Mouse (Mus musculus) heart, embryonic 13.5 days (tissue): Measurements from ENCODE around the gene Drc1. TPM values are rescaled to one million over a fixed set of nuclear protein-coding genes. Genes with fewer than 3 reads are reported as not detected.

Experiments used
- ATAC-seq: fragments of 200-750 bp; cut with Nextera tagmentation; 2 replicates; pipeline ENCODE4 v1.8.0; 2017; ENCODE audit warnings: moderate TSS enrichment; ENCODE audit not compliant: insufficient number of reproducible peaks, low FRiP score, low TSS enrichment; ENCODE audit errors: extremely low read depth
- H3K27ac ChIP-seq: fragments of 300-500 bp; sonication (generic); replicated peaks from 2 replicates; pipeline ENCODE4 v1.5.1; 2015; ENCODE audit warnings: moderate library complexity, mild to moderate bottlenecking, inconsistent platforms
- H3K27me3 ChIP-seq: fragments of 300-500 bp; sonication (generic); replicated peaks from 2 replicates; pipeline ENCODE4 v1.6.1; 2015; ENCODE audit warnings: mild to moderate bottlenecking, inconsistent platforms
- H3K36me3 ChIP-seq: fragments of 300-500 bp; sonication (generic); 2 replicates; pipeline ENCODE4 v1.6.1; 2015; ENCODE audit warnings: mild to moderate bottlenecking, inconsistent platforms
- H3K4me1 ChIP-seq: fragments of 300-500 bp; sonication (generic); 2 replicates; pipeline ENCODE4 v1.6.1; 2015; ENCODE audit warnings: inconsistent platforms
- H3K4me2 ChIP-seq: fragments of 300-500 bp; sonication (generic); 2 replicates; pipeline ENCODE4 v1.6.1; 2015; ENCODE audit warnings: inconsistent platforms, mild to moderate bottlenecking, moderate library complexity
- H3K4me3 ChIP-seq: fragments of 300-500 bp; sonication (generic); 2 replicates; pipeline ENCODE4 v1.5.1; 2015; ENCODE audit warnings: moderate library complexity, mild to moderate bottlenecking, inconsistent platforms
- H3K9ac ChIP-seq: fragments of 300-500 bp; sonication (generic); 2 replicates; pipeline ENCODE4 v1.6.1; 2015; ENCODE audit warnings: inconsistent platforms, mild to moderate bottlenecking, moderate library complexity
- H3K9me3 ChIP-seq: fragments of 300-500 bp; sonication (generic); 2 replicates; pipeline ENCODE4 v1.6.1; 2016; ENCODE audit warnings: inconsistent platforms
- WGBS: fragments of 180-500 bp; shearing (Covaris S2); methylation state at CpG from one replicate; pipeline ENCODE4 v1.1.7; 2015; ENCODE audit warnings: mixed read lengths; 5-methylcytosine and 5-hydroxymethylcytosine counted together
- polyA plus RNA-seq: library from polyadenylated mRNA; unstranded; fragments of >200 nt; fragmentation: Nextera tagmentation; extraction: Ambion mirVana; gene quantifications from 2 replicates; pipeline ENCODE4 v1.2.1, GENCODE M21; 2015

Drc1 gene
- polyA plus RNA-seq: 0.05 and 0.11 TPM in 2 replicates

DNA sequence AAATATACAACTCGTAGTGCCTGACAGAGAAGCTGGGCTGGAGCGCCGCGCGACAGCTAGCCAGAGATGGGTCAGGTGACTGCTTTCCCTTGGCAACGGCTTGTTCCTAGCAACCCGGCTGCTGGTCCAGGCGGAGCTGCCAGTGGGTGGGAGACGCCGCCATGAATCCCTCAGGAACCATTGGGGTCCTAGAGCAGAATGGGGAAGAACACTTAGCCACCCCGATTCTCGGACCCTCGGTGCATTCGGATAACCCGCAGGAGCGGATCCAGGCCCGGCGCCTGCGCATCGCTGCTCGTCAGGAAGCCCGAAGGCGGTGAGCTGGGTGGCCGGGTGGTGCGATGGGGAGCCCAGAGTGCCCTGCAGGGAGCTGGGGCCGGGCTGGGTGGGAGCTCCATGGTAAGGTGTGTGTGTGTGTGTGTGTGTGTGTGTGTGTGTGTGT is at the start of gene Drc1:
TSS of gene Drc1 (plus strand) at position 98 of the 442 bp plus-strand sequence.
- no peak within 1 kb of the TSS for H3K27ac ChIP-seq
- H3K4me1 ChIP-seq: no peaks in the 10 kb centered on the region
- peak within 1 kb of the TSS; percentile 51 for H3K4me3 ChIP-seq
- 11% methylated on average over 26 of the region's 26 CpGs for WGBS
- peaks cover 14% of the 10 kb centered on the region for H3K27me3 ChIP-seq
- no peak for ATAC-seq
- peak within 1 kb of the TSS; percentile 70 for H3K9ac ChIP-seq
- peaks cover 11% of the 10 kb centered on the region for H3K9me3 ChIP-seq
- peak within 1 kb of the TSS; percentile 75 for H3K4me2 ChIP-seq
- H3K36me3 ChIP-seq: no peaks in the 10 kb centered on the region

- Histone ChIP-seq H3K36me3 (peaks cover 11% of the 10 kb centered on the region), H3K4me2 (peak overlapping the region; percentile 89), H3K9me3 (peaks cover 5% of the 10 kb centered on the region; the same call in 1 of the 2 replicates), H3K27ac (peak overlapping the region; percentile 65), H3K4me3 (peak overlapping the region; percentile 84), H3K9ac (peak overlapping the region; percentile 82), H3K4me1 (peaks cover 39% of the 10 kb centered on the region), H3K27me3 (no peaks in the 10 kb centered on the region)
- 55% methylated on average over 16 of the region's 16 CpGs for WGBS
- no peak for ATAC-seq
Observed at GRCm38 (mm10) chr5:30231891-30232270, 49.3 kb upstream of the Drc1 start.

DNA sequence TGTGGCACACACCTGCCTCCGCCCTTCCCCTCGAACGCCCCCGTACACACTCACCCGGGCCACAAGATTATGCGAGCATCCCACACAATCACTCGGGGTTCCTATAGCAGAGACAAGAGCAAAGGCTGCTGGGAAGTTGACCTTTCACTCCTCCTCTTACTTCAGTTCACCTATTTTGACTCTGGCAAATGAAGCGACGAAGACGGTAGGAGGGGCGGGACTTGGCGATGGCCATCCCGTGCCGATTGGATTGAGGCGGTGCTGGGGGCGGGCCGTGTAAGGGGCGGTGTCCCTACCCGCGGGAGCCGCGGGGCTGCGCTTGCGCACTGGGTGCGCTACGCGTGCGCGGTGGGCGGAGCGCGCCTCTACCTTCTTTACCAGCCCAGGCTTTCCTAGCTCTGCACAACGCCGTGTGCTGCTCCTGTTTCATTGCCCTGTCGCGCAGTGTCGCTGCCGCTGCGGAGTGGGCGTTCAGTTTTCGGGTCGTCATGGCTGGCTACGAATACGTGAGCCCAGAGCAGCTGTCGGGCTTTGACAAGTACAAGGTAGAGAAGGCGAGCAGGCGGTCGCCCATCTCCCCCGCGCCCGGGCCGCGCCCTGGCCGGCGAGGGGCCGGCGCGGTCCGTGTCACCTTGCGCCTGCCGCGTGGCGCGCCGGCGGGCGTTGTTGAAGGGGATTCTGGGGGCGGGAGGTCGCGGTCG is 48.8 kb upstream of the Drc1 start, which contains the start of gene Selenoi:
TSS of gene Selenoi (plus strand) at position 311 of the 701 bp plus-strand sequence.
- peak within 1 kb of the TSS; percentile 95 for H3K27ac ChIP-seq
- H3K4me2 ChIP-seq: peak within 1 kb of the TSS; percentile 89
- H3K36me3 ChIP-seq: peaks cover 11% of the 10 kb centered on the region
- H3K4me3 ChIP-seq: peak within 1 kb of the TSS; percentile 84
- peaks cover 42% of the 10 kb centered on the region for H3K4me1 ChIP-seq
- peaks cover 5% of the 10 kb centered on the region; the same call in 1 of the 2 replicates for H3K9me3 ChIP-seq
- peak within 1 kb of the TSS; percentile 92 for H3K9ac ChIP-seq
- 2% methylated on average over 71 of the region's 71 CpGs for WGBS
- H3K27me3 ChIP-seq: no peaks in the 10 kb centered on the region
- peak; percentile 100 for ATAC-seq

DNA sequence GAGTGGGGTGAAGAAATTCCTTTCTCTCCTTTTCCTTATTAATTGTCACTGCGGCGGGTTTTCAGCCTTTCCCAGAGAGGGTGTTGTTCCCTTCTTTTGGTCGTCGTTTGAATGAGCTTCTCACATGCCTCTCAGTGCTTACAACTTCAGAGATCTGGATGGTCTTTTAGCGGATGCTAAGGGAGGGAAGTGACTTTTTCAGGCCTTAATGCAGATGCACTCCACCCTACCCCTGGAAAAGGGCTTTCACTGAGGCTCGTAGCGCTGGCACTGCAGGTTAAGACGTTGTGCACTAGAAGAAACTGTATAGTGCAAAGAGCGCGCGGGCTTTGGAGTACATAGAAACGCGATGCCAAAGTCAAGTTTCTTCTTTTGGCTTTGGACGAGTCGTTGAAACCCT is 48.1 kb upstream of the Drc1 start:
- Histone ChIP-seq H3K4me1 (peaks cover 42% of the 10 kb centered on the region), H3K9ac (peak overlapping the region; percentile 92), H3K4me3 (peak overlapping the region; percentile 84), H3K27ac (peak overlapping the region; percentile 95), H3K4me2 (peak overlapping the region; percentile 89), H3K36me3 (peaks cover 11% of the 10 kb centered on the region), H3K9me3 (peaks cover 5% of the 10 kb centered on the region; the same call in 1 of the 2 replicates), H3K27me3 (no peaks in the 10 kb centered on the region)
- no peak for ATAC-seq
- WGBS: 2% methylated on average over 15 of the region's 15 CpGs

DNA sequence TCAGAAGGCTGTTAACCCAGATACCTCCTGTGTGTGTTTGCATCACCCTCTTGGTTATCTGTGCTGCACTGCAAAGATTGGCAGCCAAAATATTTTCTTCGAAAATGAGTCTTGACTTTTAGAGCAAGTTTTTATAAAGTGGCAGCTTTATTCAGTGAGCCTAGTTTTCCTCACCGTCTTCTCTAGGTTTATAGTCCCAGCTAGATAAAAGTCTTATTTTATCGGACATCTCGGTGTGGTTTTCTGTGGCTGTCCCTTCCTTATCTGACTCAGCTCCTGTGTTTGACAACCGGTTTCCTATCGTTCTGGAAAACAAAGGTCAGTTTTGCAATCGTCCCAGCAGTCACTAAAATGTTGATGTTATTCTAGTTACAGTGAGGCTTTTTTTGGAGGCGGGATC is 47.2 kb upstream of the Drc1 start:
- Histone ChIP-seq H3K27ac (no peak overlapping the region), H3K36me3 (peaks cover 14% of the 10 kb centered on the region), H3K4me2 (peak overlapping the region; percentile 89), H3K4me1 (peaks cover 48% of the 10 kb centered on the region), H3K9ac (peak overlapping the region; percentile 92), H3K4me3 (peak overlapping the region; percentile 84), H3K27me3 (no peaks in the 10 kb centered on the region), H3K9me3 (peaks cover 5% of the 10 kb centered on the region; the same call in 1 of the 2 replicates)
- 24% methylated on average over 8 of the region's 8 CpGs for WGBS
- ATAC-seq: no peak

DNA sequence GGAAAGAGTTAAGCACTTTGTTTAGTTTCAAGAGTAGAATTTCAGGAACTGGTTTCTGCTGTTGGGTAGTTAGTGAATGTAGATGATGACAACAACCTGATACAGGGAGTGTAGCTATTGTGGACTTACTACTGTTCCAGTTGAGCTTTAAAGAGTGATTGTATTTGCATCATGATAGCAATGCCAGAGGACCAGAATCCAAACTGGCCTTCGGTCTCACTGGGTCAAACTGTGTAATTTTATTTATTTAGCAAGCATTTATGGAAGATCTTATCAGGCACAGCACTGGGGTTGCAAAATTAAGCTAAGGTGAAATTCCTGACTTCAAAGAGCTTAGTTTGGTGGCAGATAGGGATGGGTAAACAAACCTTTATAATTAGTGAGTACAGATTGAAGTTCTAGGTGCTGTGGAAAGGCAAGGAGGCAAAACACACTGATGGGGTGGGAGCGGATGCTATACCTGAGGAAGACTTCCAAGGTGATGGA is 45.5 kb upstream of the Drc1 start:
- no peak overlapping the region for H3K27ac ChIP-seq
- WGBS: 90% methylated on average over 2 of the region's 2 CpGs
- peaks cover 9% of the 10 kb centered on the region; the same call in 1 of the 2 replicates for H3K36me3 ChIP-seq
- no peak overlapping the region for H3K4me2 ChIP-seq
- no peak for ATAC-seq
- no peaks in the 10 kb centered on the region for H3K9me3 ChIP-seq
- peaks cover 52% of the 10 kb centered on the region for H3K4me1 ChIP-seq
- H3K4me3 ChIP-seq: no peak overlapping the region
- no peak overlapping the region for H3K9ac ChIP-seq
- no peaks in the 10 kb centered on the region for H3K27me3 ChIP-seq

DNA sequence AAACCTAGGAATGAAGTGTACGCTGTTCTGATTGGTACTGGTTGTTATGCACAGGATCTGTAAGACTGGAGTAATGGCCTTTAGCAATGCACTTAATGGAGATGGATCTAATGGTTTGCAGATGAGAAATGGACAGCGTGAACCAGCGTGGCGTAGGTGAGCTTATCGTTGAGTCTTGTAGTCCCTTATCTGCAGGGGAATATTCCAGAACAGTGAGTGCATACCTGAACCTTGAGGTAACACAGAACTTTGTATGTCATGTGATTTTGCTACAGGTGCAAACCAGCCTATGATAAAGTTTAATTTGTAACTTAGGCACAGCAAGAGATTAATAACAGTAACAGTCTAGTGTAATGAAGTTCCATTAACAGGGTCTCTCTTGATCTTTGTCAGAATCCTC is 42.7 kb upstream of the Drc1 start:
- no peak for ATAC-seq
- no peak overlapping the region for H3K4me3 ChIP-seq
- no peak overlapping the region for H3K9ac ChIP-seq
- peaks cover 5% of the 10 kb centered on the region; the same call in 1 of the 2 replicates for H3K36me3 ChIP-seq
- H3K4me1 ChIP-seq: peaks cover 69% of the 10 kb centered on the region
- H3K27ac ChIP-seq: no peak overlapping the region
- no peaks in the 10 kb centered on the region for H3K27me3 ChIP-seq
- WGBS: 90% methylated on average over 5 of the region's 5 CpGs
- H3K9me3 ChIP-seq: no peaks in the 10 kb centered on the region
- no peak overlapping the region for H3K4me2 ChIP-seq

DNA sequence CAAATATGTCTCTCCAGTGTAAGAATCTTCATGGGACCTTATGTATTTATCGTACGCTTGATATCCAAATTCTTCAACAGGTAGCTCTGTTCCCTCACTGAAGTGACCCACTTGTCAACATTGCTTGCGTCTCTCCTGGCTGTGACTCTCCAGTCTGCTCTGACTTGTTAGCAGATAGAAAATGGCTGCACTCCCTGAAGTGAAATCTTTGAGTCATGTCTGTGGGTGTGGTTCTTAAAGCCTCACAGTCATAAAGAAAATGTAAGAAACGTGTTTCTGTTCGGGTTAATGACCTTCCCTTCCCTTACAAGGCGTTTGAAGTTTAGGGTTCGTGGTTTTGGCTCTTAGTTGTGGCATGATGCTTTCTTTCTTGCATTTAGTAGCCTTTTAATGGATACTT is 40.6 kb upstream of the Drc1 start:
- H3K27ac ChIP-seq: no peak overlapping the region
- WGBS: 83% methylated on average over 7 of the region's 7 CpGs

DNA sequence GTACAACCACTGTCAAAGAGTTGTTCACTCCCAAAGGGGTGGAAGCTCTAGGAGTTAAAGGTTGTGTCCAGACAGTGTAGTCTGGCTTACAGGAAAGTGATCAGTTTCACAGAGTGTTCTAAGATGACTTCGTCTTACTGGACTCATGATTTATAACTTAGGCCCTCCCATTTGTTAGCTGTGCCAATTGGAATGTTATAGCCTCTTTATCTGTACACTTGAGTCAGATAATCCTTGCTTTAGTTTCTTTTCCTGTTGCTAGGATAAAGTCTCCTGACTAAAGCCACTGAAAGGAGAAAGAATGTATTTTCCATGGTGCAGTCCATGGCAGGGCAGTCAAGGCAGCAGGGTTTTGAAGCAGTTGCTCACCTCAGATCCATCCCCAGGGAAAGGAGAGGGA is 38.8 kb upstream of the Drc1 start:
- whole genome bisulfite sequencing: 0% methylated on average over 1 of the region's 1 CpGs
- peak overlapping the region; percentile 55 for H3K27ac ChIP-seq

More for the DNA sequence above, 40.6 kb upstream of the Drc1 start:
- Histone ChIP-seq H3K27me3 (no peaks in the 10 kb centered on the region), H3K36me3 (peaks cover 5% of the 10 kb centered on the region; the same call in 1 of the 2 replicates), H3K9me3 (no peaks in the 10 kb centered on the region), H3K4me1 (peaks cover 72% of the 10 kb centered on the region), H3K4me2 (no peak overlapping the region), H3K9ac (no peak overlapping the region), H3K4me3 (no peak overlapping the region)
- ATAC-seq: no peak

GRCm38 (mm10) chr5:30243741-30244140 is 37.4 kb upstream of the Drc1 start:
- no peaks in the 10 kb centered on the region for H3K9me3 ChIP-seq
- peak overlapping the region; percentile 42 for H3K4me2 ChIP-seq
- peaks cover 59% of the 10 kb centered on the region for H3K4me1 ChIP-seq
- peak overlapping the region; percentile 38; the same call in 1 of the 2 replicates for H3K9ac ChIP-seq
- no peaks in the 10 kb centered on the region for H3K27me3 ChIP-seq
- no peak overlapping the region for H3K4me3 ChIP-seq
- H3K36me3 ChIP-seq: peaks cover 16% of the 10 kb centered on the region
- no peak for ATAC-seq
- WGBS: 21% methylated on average over 9 of the region's 9 CpGs
- H3K27ac ChIP-seq: 0 out of 2 replicates have a peak overlapping the region, but pooled peaks have one; percentile 26

More for the DNA sequence above, 38.8 kb upstream of the Drc1 start:
- no peak for ATAC-seq
- peak overlapping the region; percentile 44; the same call in 1 of the 2 replicates for H3K9ac ChIP-seq
- H3K4me3 ChIP-seq: no peak overlapping the region
- H3K4me1 ChIP-seq: peaks cover 66% of the 10 kb centered on the region
- H3K9me3 ChIP-seq: no peaks in the 10 kb centered on the region
- peak overlapping the region; percentile 30 for H3K4me2 ChIP-seq
- no peaks in the 10 kb centered on the region for H3K27me3 ChIP-seq
- peaks cover 9% of the 10 kb centered on the region; the same call in 1 of the 2 replicates for H3K36me3 ChIP-seq

DNA sequence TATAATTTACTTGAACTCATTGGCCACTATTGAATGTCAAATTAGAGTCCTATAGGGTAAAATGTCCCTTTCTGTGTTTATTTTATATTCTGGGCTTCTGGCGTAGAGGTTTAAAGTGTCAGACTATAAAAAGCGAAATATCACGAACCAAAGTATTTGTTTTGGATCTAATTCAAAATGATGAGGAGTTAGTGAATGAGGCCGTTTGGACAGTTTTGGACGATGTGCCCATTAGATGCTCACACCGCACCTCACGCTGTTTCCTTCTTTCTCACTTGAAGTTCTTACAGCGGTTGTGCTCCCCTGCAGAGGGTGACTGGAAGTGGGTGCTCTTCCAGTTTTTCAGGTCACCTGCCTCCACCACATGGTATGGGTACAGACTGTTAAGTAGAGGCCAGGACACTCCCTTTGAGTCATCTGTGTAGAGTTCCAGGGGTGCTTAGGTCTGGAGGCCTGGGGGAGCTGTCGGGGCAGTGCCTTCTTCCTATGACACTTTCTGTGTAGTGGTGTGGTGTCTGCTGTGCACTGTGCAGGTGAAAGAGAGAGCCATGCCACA is 35.2 kb upstream of the Drc1 start:
- Histone ChIP-seq H3K27ac (no peak overlapping the region), H3K9me3 (no peaks in the 10 kb centered on the region), H3K36me3 (peaks cover 26% of the 10 kb centered on the region), H3K4me1 (peaks cover 53% of the 10 kb centered on the region), H3K4me2 (no peak overlapping the region), H3K9ac (no peak overlapping the region), H3K4me3 (no peak overlapping the region), H3K27me3 (no peaks in the 10 kb centered on the region)
- no peak for ATAC-seq
- WGBS: 78% methylated on average over 9 of the region's 9 CpGs
